Mouse (Mus musculus): ENCODE results near the gene Ptx4. TPM values are rescaled to one million over a fixed set of nuclear protein-coding genes. Genes with fewer than 3 reads are reported as not detected.

Ptx4 gene
- polyA plus RNA-seq, 1 experiment from 2014 or later: not detected

DNA sequence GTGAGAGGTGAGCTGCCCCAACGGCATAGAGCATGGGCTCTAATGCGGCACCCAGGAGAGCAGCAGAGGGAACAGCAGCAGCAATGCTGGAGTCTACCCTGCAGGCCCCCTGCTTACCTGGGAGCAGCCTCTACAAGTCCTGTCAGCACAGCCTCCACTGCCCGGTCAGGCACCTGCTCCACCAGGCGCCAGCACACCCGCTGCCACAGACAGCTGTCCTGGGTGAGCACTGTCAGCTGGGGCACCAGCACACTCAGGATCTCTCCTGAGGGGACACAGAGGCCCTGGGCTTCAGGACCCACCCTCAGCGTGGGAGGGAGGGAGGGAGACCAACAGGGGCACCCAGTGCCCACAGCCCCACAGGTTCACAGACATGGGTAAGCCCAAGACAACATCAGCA, 10.0 kb upstream of the Ptx4 start:
- Histone ChIP-seq H3K36me3 (ENCODE audit: control insufficient read depth, insufficient read depth, low read length) (peaks cover 31% of the 10 kb centered on the region), H3K9ac (replicated peaks; ENCODE audit: low read depth, low read length) (no peak overlapping the region), H3K27me3 (ENCODE audit: control insufficient read depth, insufficient read depth, low read length) (no peaks in the 10 kb centered on the region), H3K4me1 (ENCODE audit: control insufficient read depth, insufficient read depth, low read length) (peaks cover 5% of the 10 kb centered on the region), H3K9me3 (ENCODE audit: control insufficient read depth, low read length) (no peaks in the 10 kb centered on the region), H3K4me3 (ENCODE audit: low read depth, low read length) (no peak overlapping the region), H3K4me2 (ENCODE audit: low read depth, low read length) (no peak overlapping the region), H3K27ac (ENCODE audit: low read depth, low read length) (no peak overlapping the region)
- ATAC-seq (ENCODE audit: low read depth): no peak
- 96% methylated on average over 6 of the region's 6 CpGs for WGBS

DNA sequence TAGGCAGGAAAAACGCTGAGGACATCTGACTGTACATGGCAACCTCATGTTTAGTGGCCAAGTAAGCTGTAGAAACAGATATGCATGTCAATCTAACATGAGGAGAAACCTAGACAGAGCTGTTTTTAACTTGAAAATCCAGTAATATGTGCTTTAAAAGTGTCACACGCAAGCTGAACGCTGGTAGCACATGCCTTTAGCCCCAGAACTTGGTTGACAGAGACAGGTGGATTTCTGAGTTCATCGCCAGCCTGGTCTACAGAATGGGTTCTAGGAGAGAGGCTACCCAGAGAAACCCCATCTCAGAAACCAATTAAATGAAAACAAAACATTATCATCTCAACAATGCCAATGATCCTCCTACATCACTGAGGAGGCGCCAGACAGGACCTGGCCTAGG, 9.3 kb upstream of the Ptx4 start:
- WGBS: 96% methylated on average over 5 of the region's 5 CpGs
- Histone ChIP-seq H3K4me2 (ENCODE audit: low read depth, low read length) (no peak overlapping the region), H3K4me3 (ENCODE audit: low read depth, low read length) (no peak overlapping the region), H3K4me1 (ENCODE audit: control insufficient read depth, insufficient read depth, low read length) (peaks cover 5% of the 10 kb centered on the region), H3K9me3 (ENCODE audit: control insufficient read depth, low read length) (no peaks in the 10 kb centered on the region), H3K36me3 (ENCODE audit: control insufficient read depth, insufficient read depth, low read length) (peaks cover 26% of the 10 kb centered on the region), H3K27me3 (ENCODE audit: control insufficient read depth, insufficient read depth, low read length) (no peaks in the 10 kb centered on the region), H3K9ac (replicated peaks; ENCODE audit: low read depth, low read length) (no peak overlapping the region), H3K27ac (ENCODE audit: low read depth, low read length) (no peak overlapping the region)
- ATAC-seq (ENCODE audit: low read depth): no peak

DNA sequence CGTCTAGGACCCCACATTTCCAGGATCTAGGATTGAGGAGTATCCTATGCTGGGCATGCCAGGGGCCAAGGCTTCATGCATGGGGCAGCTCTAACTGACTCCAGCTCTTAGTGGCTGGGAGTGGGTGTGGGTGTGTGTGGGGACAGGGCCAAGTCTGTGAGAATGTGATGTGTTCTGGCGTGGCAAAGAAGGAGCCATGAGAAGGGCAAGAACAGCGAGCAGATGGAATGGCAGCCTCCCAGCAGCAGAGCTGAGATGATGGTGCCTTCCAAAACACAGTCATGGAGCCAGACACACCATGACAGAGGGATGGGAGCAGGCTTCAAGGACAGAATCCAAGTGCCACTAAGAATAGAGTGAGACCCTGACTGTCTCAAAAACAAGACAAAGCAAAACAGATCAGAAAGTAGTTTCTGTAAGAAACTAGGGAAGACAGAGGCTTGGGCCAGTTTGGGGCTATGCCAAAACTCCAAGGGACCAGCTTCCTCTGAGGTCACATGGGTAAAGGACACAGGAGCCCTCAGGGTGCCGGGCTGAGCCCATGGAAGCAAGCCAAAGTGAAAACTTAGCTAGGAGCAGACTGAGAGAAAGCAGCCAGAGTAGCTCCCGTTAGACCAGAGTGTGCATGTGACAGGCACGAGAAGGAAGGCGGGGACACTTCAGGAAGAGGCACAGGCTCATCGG, 8.7 kb upstream of the Ptx4 start:
- Histone ChIP-seq H3K27ac (ENCODE audit: low read depth, low read length) (no peak overlapping the region), H3K4me1 (ENCODE audit: control insufficient read depth, insufficient read depth, low read length) (peaks cover 8% of the 10 kb centered on the region), H3K9ac (replicated peaks; ENCODE audit: low read depth, low read length) (no peak overlapping the region), H3K9me3 (ENCODE audit: control insufficient read depth, low read length) (no peaks in the 10 kb centered on the region), H3K4me3 (ENCODE audit: low read depth, low read length) (no peak overlapping the region), H3K36me3 (ENCODE audit: control insufficient read depth, insufficient read depth, low read length) (peaks cover 22% of the 10 kb centered on the region; the same call in 1 of the 2 replicates), H3K27me3 (ENCODE audit: control insufficient read depth, insufficient read depth, low read length) (no peaks in the 10 kb centered on the region), H3K4me2 (ENCODE audit: low read depth, low read length) (no peak overlapping the region)
- WGBS: 91% methylated on average over 8 of the region's 8 CpGs
- ATAC-seq (ENCODE audit: low read depth): no peak

DNA sequence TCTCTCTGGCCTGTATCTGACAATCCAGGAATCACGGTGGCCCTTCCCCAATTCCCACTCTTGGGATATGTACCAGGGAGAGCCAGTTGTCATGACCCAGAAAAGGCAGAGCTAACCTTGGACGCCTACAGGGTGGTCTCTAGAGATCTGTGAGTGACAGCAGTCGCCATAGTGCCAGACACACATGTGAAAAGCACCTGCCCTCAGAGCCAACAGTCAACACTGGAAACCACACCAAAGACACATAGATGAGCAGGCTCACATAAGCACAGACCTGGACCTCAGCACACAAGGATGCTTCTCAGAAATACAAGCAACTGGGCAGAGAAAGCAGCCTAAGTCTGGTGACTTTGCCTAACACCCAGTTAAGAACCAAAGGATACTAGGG, 8.1 kb upstream of the Ptx4 start:
- H3K36me3 ChIP-seq (ENCODE audit: control insufficient read depth, insufficient read depth, low read length): peaks cover 17% of the 10 kb centered on the region; the same call in 1 of the 2 replicates
- peaks cover 8% of the 10 kb centered on the region for H3K4me1 ChIP-seq (ENCODE audit: control insufficient read depth, insufficient read depth, low read length)
- H3K9ac ChIP-seq (replicated peaks; ENCODE audit: low read depth, low read length): no peak overlapping the region

DNA sequence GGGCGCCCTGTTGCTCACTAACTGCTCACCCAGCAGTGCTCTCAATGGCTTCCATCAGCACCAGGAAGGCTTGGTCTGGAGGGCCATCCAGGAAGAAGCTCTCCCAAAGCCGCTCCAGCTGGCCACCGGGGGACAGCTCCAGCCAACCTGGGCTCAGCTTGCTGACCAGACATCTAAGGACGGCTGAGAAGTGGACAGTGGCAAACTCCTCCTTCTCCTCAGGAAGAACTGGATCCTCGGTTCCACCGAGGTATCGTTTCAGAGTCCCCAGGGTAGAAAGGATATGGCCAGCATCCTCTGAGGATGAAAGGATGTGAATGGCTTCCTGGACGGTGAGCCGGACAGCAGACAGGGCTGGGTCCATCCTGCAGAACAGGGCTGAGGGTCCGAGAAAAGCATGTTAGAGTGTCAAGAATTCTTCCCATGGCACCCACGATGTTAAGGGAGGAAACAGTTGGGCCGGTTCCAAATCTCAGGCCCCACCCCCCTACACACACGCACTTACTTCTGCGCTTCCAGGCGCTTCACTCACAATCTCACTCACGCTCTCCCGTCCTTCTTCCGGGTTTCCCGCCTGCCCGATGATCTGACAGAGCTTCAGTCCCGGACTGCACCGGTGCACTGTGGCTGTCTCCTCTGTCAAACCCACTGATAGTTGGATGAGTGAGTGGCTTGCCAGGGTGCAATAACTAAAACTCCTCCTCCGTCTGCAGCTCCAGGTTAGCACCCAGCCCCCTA, 5.5 kb upstream of the Ptx4 start:
- WGBS: 12% methylated on average over 23 of the region's 23 CpGs
- Histone ChIP-seq H3K36me3 (ENCODE audit: control insufficient read depth, insufficient read depth, low read length) (peaks cover 13% of the 10 kb centered on the region; the same call in 1 of the 2 replicates), H3K4me1 (ENCODE audit: control insufficient read depth, insufficient read depth, low read length) (peaks cover 8% of the 10 kb centered on the region), H3K4me2 (ENCODE audit: low read depth, low read length) (peak overlapping the region; percentile 75), H3K9me3 (ENCODE audit: control insufficient read depth, low read length) (no peaks in the 10 kb centered on the region), H3K27ac (ENCODE audit: low read depth, low read length) (peak overlapping the region; percentile 90), H3K4me3 (ENCODE audit: low read depth, low read length) (peak overlapping the region; percentile 47), H3K27me3 (ENCODE audit: control insufficient read depth, insufficient read depth, low read length) (no peaks in the 10 kb centered on the region), H3K9ac (replicated peaks; ENCODE audit: low read depth, low read length) (peak overlapping the region; percentile 46)
- ATAC-seq (ENCODE audit: low read depth): peak; percentile 60

More for the DNA sequence above, 8.1 kb upstream of the Ptx4 start:
- Histone ChIP-seq H3K27me3 (ENCODE audit: control insufficient read depth, insufficient read depth, low read length) (no peaks in the 10 kb centered on the region), H3K4me3 (ENCODE audit: low read depth, low read length) (no peak overlapping the region), H3K9me3 (ENCODE audit: control insufficient read depth, low read length) (no peaks in the 10 kb centered on the region), H3K27ac (ENCODE audit: low read depth, low read length) (no peak overlapping the region), H3K4me2 (ENCODE audit: low read depth, low read length) (no peak overlapping the region)
- ATAC-seq (ENCODE audit: low read depth): no peak
- WGBS: 81% methylated on average over 3 of the region's 3 CpGs

DNA sequence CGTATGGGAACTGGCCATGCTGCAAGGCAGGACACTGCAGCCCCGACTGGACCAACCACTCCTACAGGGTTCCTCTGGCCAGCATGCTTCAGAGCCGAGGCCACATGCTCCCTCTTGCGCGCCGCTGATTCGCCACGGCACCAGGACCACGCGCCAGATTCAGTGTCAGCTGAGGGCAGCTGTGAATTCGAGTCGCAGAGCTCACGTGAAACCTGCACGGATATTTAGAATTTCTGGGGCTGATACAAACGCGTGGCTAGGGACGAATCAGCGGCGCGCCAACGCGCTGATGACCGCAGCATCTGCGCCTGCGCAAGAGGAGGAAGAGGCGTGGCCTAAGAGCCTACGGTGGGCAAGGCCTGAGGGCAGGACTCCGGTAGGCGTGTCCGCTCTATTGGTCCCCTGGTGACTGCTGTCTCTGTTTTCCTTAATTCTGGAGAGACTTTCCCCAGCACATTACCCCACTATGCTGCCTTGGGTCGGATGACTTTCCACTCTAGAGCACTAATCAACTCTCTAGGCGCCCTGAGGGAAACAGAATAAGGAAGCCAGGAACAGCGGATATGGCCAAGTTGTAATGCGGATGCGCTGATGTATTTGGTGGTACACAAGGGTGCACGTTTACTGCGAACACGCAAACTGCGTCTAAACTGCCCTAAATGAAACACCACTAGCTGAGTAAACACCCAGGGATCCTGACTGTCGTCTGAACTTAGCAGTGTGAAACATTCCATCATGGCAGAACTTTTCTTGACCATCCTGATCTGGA, 4.7 kb upstream of the Ptx4 start, which contains the start of gene Telo2:
Gene Telo2 (minus strand): TSS at position 304 of the 769 bp plus-strand sequence.
- Histone ChIP-seq H3K4me2 (ENCODE audit: low read depth, low read length) (peak within 1 kb of the TSS; percentile 75), H3K4me3 (ENCODE audit: low read depth, low read length) (peak within 1 kb of the TSS; percentile 47), H3K9ac (replicated peaks; ENCODE audit: low read depth, low read length) (peak within 1 kb of the TSS; percentile 46), H3K36me3 (ENCODE audit: control insufficient read depth, insufficient read depth, low read length) (peaks cover 6% of the 10 kb centered on the region; the same call in 1 of the 2 replicates), H3K9me3 (ENCODE audit: control insufficient read depth, low read length) (no peaks in the 10 kb centered on the region), H3K27ac (ENCODE audit: low read depth, low read length) (peak within 1 kb of the TSS; percentile 90), H3K27me3 (ENCODE audit: control insufficient read depth, insufficient read depth, low read length) (no peaks in the 10 kb centered on the region), H3K4me1 (ENCODE audit: control insufficient read depth, insufficient read depth, low read length) (peaks cover 8% of the 10 kb centered on the region)
- 3% methylated on average over 40 of the region's 40 CpGs for WGBS
- ATAC-seq (ENCODE audit: low read depth): peak; percentile 93

DNA sequence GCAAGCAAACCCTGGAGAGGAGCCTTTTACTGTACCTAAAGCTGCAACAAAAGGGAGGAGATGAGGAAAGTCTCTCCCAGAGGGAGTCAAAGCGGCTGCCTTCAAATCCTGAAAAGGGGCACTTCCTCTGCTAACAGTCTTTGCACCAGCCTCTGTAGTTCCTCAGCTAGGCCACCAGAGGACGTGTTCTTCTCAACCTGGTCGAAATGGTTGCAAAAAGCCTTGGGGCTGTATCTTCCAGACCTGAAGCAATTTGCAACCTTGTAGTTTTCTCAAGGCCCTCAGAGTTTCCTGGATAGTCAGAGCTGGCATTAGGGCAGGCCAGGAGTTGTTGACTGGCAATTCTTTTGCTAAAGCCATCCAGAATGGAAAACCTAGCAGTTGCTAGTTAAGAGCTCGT, 3.3 kb upstream of the Ptx4 start:
- Histone ChIP-seq H3K4me3 (ENCODE audit: low read depth, low read length) (no peak overlapping the region), H3K27ac (ENCODE audit: low read depth, low read length) (no peak overlapping the region), H3K9ac (replicated peaks; ENCODE audit: low read depth, low read length) (no peak overlapping the region), H3K9me3 (ENCODE audit: control insufficient read depth, low read length) (no peaks in the 10 kb centered on the region), H3K36me3 (ENCODE audit: control insufficient read depth, insufficient read depth, low read length) (0 out of 2 replicates have a peak, but pooled peaks cover 4% of the 10 kb centered on the region), H3K4me2 (ENCODE audit: low read depth, low read length) (no peak overlapping the region), H3K27me3 (ENCODE audit: control insufficient read depth, insufficient read depth, low read length) (no peaks in the 10 kb centered on the region), H3K4me1 (ENCODE audit: control insufficient read depth, insufficient read depth, low read length) (peaks cover 8% of the 10 kb centered on the region)
- WGBS: 35% methylated on average over 4 of the region's 4 CpGs
- ATAC-seq (ENCODE audit: low read depth): no peak

DNA sequence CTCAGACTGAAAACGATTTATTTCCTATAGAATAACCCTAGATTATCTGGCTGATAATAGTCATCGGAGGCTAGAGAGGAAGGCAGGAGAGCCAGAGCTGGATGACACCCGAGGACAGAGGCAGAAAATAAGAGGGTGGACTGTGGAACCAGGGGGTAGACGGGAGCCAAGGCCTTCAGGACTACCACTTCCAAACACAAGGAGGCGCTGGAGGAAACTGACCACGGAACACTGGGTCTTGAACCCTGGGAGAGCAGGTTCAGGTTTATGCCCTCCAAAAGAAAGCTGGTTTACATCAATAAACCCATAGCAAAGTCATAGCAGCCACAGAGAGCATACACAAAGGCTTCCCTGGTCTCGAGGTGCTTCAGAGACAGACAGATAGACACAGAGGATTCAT, 3.4 kb downstream of the Ptx4 start:
- 32% methylated on average over 7 of the region's 7 CpGs for WGBS
- ATAC-seq (ENCODE audit: low read depth): no peak

More for the DNA sequence above, 3.4 kb downstream of the Ptx4 start:
- H3K4me2 ChIP-seq (ENCODE audit: low read depth, low read length): no peak overlapping the region
- H3K36me3 ChIP-seq (ENCODE audit: control insufficient read depth, insufficient read depth, low read length): no peaks in the 10 kb centered on the region
- H3K9ac ChIP-seq (replicated peaks; ENCODE audit: low read depth, low read length): no peak overlapping the region
- no peaks in the 10 kb centered on the region for H3K4me1 ChIP-seq (ENCODE audit: control insufficient read depth, insufficient read depth, low read length)
- H3K27ac ChIP-seq (ENCODE audit: low read depth, low read length): no peak overlapping the region
- H3K27me3 ChIP-seq (ENCODE audit: control insufficient read depth, insufficient read depth, low read length): no peaks in the 10 kb centered on the region
- no peaks in the 10 kb centered on the region for H3K9me3 ChIP-seq (ENCODE audit: control insufficient read depth, low read length)
- H3K4me3 ChIP-seq (ENCODE audit: low read depth, low read length): no peak overlapping the region

Measured in neural tube, embryonic 14.5 days (tissue).